Mouse (Mus musculus) spleen, postnatal 10 days (tissue): ENCODE results near the gene Tmem248.

ENCODE experiments used
- DNase-seq, 2 experiments: peaks; one replicate each; pipeline ENCODE4 v3.0.0; 2021 to 2022; ENCODE audit warnings: low spot score in 2 of 2

Tmem248 gene

DNA sequence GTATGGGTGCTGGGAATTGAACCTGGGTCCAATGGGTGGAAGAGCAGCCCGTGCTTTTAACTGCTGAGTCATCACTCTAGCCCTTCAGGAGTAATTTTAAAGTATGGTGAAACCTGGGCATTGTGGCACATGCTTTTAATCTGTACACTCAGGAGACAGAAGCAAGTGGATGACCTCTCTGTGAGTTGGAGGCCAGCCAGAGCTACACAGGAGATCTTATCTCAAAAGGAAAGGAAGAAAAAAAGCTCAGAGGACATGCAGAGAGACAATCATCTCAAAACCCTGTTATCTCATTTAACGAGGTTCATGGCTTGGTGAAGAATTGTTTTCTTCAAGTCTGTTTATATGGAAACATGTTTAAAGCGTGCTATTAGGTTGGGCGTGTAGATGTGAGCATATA, 12.9 kb upstream of the Tmem248 start:
- DNase-seq = no peak

DNA sequence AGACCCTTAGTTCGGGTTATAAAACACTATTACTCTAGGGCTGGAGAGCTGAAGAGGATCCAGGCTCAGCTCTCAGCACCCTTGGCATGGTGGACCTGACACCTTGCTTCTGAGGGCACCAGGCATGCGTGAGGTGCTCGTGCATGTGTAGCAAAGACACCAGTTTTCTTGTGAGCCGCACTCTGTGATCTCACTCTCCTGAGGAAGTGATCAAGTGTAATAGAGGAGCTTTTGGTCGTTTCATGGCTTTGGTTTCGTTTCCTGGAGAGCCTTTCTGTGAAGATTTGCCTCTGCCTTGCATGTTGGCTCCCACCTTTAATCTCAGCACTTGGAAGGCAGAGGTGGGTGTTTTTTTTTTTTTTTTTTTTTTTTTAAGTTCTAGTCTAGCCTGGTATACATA, 12.3 kb upstream of the Tmem248 start:
- DNase-seq = no peak

DNA sequence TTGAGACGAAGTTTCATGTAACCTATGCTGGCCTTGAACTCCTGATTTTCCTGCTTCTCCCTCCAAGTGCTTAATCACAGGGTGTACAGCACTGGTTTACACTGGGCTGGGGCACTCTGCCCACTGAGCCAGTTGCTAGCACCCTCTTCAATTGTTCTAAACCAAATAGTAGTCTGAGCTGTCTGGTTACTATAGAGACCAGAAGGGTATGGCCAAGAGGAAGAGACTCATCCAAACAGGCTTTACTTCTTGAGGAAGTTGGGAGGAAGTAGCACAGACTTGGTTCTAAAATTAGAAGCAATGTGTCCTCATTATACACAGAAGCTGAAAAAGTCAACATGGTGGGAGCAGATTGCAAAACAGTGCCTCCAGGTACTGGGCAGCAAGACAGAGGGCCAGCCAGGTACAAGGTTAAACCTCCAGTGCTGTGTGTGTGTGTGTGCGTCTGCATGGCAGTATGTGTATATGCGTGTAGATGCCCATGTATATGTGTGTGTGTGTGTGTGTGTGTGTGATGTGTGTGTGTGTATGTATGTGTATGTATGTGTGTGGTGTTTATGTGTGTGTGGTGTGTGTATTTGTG, 11.3 kb upstream of the Tmem248 start:
- no peak for DNase-seq

DNA sequence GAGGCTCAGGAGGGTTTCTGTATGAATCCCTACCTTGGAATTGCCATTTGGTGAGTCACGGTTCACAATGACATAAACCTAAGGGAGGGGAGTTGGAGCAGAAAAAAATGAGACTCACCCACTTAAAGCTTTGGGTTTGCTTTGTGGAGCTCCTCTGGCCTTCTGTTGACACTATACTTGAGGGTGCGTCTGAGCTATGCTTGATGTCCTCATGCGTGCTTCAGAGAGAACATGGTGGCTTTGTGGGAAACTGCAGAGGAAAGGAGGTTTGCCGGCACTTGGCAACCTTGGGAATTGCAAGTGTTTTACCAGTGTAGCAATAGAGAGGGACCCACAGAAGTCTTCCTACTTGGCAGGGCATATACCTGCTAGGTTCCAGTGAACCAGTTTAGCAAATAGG, 9.6 kb upstream of the Tmem248 start:
- DNase-seq = no peak

DNA sequence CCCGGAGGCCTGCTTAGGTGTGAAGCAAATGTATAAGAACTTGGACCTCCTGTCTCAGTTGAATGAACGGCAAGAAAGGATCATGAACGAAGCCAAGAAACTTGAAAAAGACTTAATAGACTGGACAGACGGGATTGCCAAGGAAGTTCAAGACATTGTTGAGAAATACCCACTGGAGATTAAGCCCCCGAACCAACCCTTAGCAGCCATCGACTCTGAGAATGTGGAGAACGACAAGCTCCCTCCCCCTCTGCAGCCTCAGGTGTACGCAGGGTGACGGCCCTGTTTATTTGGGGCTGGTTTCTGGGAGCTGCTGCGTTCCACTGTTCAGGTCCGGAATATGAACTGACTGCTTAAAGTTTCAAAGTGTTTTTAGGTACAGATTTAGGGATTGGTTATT, 3.9 kb upstream of the Tmem248 start:
- no peak for DNase-seq

DNA sequence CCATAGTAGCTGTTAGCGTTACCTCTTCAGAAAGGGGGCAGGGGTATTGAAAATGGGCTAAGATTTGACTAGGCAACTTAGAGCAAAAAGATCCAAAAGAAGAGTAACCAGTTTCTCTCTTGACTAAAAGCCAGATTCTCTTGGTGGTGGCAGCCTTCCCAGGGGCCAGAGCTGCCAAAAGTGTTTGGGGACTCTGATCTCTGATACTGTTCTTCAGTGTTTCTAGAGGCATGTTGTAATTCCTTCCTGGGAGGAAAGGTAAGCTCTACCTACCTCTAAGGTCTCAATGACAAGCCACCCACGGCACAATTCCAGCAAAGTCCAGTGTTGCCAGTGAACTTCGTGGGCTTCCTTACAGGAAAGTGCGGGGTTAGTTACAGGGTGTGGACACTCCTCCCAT, 525 bp downstream of the Tmem248 start:
- DNase-seq = no peak

DNA sequence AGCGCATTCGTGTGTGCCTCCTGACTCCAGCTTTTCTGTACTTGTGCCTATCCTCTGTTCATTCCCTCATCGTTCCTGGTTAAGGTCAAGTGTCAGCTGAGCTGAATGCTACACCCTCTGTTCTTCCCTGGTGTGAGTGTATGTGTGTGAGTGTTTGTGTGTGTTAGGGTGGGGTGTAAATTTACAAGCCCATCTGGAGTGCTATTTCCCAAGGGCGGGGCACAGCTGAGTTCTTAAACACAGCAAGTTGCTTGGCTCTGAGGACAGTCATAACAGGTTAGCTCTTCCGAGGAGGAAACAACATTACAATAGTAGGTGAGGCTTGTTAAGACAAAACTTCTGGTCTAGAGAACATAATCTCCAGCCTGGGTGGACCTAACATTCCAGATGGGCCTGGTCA, 1.5 kb downstream of the Tmem248 start:
- DNase-seq = no peak

DNA sequence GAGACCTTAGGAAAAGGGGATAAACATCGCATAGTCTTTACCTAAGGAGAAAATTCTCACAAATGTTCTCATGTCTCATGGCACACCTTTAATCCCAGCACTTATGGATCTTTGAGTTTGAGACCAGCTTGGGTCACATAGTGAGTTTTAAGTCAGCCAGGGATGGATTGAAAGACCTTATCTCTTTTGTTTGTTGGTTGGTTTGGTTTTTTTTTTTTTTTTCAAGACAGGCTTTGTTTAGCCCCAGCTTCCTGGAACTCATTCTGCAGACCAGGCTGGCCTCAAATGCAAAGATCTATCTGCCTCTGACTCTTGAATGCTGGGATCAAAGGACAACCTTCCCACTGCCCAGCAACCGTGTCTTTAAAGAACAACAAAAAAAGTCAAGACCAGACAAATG, 4.4 kb downstream of the Tmem248 start:
- no peak for DNase-seq

DNA sequence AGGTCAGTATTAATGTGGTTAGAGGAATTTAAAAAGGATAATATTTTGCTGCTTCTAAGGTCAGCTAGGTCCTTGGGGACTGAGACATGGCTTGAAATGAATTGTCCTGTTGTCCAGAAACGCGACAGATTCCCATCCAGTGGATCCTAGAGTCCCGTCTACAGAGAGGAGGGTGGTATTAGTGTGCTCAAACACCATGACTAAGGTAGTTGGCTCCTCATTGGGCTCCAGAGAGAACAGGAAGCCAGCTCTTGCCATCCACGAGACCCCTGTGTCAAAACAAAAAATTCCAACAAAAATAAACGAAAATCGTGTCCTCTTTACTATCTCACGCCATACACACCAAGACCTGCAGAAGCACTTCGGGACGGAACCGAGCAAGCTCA, 4.9 kb downstream of the Tmem248 start:
- no peak for DNase-seq

DNA sequence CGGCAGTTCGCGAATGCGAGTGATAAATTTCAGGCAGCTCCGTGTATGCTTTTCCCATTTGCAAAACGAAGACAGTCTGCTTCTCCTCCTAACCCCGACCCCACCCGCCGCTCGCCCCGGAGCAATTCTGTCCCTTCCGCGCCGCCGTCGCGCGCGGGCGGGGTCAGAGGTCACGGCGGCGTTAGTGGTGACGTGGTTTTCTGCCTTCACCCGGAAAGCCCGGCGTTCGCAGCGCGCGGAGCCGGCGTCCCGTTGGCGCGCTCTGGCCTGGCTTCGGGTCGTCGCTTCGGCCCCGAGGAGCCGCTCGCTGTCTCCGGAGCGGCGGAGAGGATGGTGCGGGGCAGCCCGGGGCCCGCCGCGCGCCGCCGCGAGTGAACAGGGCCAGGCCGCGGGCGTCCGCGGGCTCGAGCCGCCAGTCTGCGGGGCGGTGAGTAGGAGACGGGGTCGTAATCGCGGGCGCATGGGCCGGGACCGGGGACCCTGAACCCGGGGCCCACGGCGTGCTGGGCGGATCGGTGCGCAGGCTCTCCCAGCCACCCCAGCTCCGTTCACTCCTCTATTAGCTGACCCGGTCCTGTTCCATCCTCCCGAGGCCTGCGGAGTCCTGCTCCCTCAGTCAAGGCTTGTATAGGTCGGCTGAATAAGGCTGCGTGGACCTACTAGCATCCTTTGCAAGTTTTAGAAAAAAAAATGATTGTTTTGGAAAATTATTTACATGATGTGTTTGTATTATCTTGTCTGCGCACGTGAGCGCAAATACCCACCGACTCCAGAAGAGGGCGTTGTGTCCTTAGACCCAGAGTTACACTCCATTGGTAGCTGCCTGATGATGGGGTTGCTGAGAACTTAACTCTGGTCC, 5.5 kb downstream of the Tmem248 start:
- DNase-seq = peak; percentile 95 to 97

DNA sequence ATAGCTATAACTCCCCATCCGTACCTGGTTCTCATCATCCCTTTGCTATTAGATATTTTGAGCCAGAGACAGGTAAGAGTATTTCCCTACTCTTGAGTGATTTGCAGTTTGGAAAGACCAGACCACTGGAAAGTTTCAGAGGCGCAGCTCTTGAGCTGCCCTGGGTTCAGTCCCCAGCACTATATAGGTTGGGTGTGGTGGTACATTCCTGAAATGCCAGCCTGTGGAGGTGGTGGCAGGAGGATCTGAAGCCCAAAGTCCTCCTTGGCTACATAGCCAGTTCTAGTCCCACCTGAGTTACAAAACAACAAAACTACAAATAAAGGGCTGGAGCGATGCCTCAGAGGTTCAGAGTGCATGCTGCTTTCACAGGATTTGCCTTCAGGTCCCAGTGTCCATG, 9.9 kb downstream of the Tmem248 start:
- no peak for DNase-seq

DNA sequence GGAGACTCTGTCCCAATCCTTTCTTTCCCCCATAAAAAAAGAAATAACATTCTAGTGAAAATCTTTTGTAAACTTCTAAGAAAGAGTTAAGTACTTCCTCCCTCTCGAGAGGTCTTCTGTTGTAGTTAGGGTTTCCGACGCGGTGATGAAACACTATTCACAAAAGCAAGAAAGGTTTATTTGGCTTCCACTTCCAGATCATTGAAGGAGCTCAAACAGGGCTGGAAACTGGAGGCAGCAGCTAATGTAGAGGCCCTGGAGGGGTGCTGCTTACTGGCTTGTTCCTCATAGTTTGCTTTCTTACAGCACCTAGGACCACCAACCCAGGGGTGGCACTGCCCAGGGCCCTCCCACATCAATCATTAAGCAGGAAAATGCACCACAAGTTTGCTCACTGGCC, 11.2 kb downstream of the Tmem248 start:
- no peak for DNase-seq

DNA sequence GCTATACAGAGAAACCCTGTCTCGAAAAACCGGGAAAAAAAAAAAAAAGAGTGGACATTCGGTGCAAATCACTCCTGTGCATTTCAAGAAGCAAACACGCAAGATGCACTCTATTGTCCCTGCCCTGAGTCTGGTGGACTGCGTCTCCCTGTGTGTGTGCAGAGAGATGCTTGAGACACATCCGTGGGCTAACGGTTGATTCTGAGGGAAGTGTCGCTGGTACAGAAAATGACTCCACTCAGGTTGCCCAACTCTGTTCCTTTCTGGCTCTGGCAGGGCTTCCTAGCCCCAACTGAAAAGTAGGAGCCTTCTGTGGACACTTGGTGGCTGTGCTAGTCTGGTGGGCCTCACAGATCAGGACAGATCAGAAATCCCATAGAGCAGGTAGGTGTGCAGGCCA, 19.4 kb downstream of the Tmem248 start:
- DNase-seq = no peak

DNA sequence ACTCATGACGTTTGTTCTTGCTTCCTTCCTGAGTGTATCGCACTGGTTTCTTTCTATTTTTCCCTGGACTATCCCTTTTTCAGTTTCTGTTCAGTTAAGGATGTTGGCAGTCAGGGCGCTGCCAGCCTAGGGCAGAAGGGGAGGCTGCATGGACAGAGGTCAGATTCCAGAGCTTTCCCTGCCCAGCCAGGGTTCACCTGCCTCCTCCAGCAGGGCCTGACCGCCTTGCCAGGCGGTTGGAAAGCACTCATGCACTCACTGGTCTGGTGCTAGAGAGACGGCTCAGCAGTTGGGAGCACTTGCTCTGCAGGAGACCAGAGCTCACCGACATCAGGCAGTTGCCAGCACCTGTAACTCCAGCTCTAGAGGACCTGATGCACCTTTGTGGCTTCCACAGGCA, 22.4 kb downstream of the Tmem248 start:
- DNase-seq = no peak

DNA sequence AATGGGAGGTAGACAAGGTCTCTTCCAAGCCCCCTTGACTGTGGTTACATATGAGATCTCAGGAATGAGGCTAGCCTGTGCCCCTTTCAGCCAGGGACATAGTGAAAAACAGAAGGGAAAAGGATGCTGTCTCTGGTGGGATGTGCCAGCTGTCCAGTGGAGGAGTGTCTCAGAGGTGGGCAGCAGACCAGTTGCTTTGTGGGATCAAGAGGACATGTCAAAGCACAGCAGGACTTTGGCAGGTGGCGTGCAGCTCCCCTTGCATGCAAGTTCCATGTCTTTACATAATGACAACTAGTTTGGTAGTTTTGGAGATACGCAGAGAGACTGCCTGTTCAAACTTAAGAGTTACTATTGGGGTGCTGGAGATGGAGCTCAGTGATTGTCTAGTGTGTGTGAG, 23.0 kb downstream of the Tmem248 start:
- DNase-seq = no peak

DNA sequence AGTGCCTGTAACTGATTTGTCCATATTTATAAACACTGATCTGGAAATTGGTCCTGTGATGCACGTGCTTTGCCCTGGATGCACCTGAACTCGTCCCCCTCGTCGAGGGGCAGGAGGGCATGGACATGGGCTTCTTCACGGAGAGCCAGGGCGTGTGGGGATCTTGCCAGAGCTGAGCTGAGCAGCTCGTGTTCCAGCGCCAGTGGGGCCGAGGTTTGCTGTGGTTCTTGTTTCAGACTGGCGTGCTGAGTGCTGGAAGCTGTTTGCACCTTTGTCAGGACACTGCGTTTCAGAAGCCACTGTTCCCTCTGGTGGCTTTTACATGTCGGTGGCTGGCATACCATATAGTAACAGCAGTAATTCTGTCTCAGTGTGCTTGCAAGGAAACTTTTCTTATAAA, 24.5 kb downstream of the Tmem248 start:
- DNase-seq = no peak

DNA sequence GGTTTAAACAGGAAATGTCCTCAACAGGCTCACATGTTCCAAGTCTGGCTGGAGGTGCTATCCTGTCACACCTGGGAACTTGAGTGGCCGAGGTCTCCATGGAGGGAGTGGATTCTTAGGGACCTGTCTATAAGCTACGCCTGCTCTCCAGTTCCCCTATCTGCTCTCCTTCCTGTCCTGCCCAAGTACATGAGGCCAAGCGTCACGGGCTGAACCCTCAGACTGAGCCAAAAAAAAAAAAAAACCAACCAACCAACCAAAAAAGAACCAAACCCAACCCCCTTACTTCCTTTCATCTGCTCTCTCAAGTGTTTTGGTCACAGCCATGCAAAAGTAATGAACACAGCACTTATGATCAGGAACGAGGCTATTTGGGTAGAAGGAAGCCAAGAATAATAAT, 30.9 kb downstream of the Tmem248 start:
- DNase-seq = no peak

DNA sequence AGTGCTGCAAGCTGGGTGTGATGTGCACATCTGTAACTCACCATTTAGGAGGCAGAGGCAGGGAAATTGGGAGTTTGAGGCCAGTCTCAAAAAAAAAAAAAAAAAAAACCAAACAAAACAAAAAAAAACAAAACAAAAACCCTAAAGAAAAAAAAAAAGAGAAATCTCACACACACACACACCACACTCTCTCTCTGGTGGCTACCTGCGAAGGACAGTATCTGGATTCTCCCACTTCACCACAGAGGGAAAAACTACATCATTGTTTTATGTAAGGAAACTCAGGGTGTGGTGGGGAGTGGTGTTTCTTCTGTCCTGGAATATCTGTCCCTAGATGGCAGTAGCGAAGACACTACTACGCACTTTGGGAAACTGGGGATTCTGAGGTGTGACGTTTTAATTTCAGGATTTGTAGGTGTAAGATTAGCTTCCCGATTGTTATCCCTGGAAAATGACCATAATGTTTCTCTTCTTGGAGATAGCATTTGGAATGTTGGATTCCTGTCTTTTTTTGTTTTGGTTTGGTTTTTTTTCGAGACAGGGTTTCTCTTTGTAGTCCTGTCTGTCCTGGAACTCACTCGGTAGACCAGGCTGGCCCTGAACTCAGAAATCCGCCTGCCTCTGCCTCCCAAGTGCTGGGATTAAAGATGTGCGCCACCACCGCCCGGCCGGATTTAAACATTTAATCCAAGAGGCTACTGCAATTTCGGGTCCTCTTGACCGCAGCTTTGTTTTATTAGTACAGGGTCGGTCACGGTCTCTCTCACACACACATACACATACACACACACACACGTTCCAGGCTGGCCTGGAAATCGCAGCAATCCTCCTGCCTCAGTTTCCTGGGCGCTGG, 37.5 kb downstream of the Tmem248 start:
- no peak for DNase-seq

DNA sequence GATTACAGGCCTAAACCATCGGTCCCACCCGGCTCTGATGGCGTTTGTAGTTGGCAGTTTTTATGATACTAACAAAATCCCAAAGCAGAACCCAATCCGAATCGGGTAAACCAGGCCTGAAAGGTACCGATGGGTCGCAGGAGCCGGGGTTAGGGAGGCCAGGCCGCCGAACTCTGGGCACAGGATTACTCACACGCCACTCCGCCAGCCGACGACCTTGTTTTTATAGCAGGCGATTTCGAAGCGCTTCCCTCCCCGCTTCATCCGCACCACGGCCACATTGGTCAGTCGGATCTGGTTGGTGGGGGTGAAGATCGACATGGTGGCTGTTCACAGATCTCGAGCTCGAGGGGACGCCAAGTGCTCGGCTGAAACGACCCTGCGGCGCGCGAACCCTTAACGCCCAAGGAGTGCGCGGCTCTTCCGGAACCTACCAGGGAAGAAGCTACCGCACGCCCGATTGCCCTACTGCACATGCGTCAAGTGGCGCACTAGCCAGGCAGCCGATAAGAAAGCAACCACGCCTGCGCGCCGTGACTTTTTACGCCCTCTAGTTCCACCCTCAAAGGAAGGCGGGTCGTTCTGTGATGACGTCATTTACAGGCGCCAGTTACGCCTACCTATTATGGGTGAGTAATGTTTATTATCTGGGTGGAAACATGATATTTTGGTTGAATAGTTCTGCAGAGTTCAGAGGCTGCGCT, 38.3 kb downstream of the Tmem248 start, which contains the start of the genes Sbds and Tyw1:
Sbds (minus strand) TSS at position 514 of the 704 bp plus-strand sequence.
Tyw1 (plus strand) TSS at position 603 of the 704 bp plus-strand sequence.
- DNase-seq = peak; percentile 90 to 98

DNA sequence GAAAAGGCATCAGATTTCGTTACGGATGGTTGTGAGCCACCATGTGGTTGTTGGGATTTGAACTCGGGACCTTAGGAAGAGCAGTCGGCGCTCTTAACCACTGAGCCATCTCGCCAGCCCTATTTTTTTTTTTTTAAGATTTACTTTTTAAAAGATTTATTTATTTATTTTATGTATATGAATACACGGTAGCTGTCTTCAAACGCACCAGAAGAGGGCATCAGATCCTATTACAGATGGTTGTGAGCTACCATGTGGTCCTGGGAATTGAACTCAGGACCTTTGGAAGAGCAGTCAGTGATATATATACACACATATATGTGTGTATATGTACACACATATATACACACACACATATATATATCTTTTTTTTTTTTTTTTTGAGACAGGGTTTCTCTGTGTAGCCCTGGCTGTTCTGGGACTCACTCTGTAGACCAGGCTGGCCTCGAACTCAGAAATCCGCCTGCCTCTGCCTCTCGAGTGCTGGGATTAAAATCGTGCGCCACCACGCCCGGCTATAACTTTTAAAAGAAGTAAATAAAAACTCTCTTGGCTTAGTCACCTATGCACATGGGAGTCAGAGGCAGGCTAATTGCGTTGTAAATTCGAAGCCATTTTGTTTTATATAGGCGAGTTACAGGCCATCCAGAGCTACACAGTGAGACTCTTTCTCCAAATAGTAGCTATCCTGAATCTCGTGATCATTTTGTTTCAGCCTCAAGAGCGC, 39.1 kb downstream of the Tmem248 start:
- peak; percentile 35 to 39 for DNase-seq

DNA sequence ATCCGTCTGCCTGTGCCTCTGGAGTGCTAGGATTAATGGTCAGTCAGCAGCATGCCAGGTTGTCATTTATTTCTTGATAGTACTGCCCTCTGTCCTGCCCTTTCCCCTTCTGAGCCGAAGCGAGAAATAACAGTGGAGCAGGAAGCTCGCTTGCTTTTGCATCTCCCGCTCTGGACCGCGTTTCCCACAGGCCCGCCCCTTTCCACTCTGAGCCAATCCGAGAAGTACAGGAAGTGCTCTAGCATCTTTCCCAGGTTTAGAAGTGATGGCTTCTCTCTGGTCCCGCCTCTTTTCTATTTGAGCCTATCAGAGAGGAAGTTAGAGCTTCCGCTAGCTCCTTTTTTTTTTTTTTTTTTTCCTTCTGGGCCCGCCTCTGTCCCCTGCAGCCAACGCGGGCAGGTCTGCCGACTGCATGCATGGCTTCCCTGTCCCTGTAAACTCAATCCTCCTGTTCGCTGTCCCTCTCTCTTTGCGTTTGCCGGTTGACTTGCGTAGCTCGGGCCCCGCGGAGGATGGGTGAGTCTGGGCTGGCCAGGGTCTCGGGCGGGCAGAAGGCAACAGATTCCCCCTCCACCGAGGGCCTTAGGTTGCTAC, 39.9 kb downstream of the Tmem248 start:
- DNase-seq = peak; percentile 85 to 94
